Mouse (Mus musculus): Measurements from ENCODE around the gene Hk3. TPM values are rescaled to one million over a fixed set of nuclear protein-coding genes. Genes with fewer than 3 reads are reported as not detected.
A peak's percentile ranks its signal among the peaks of the same experiment; 100 is the strongest.

Hk3 gene
- polyA plus RNA-seq, 1 experiment from 2014 or later = 1.8 TPM

GRCm38 (mm10) chr13:54970521-54971247 is 50.5 kb downstream of the Hk3 start:
- H3K4me1 ChIP-seq (ENCODE audit: control insufficient read depth, insufficient read depth, low read length) = no peaks in the 10 kb centered on the region
- no peaks in the 10 kb centered on the region for H3K36me3 ChIP-seq (ENCODE audit: control insufficient read depth, insufficient read depth, low read length)
- ATAC-seq (ENCODE audit: low read depth) = no peak
- H3K27ac ChIP-seq (replicated peaks; ENCODE audit: low read depth, low read length) = no peak overlapping the region
- H3K27me3 ChIP-seq (replicated peaks; ENCODE audit: control insufficient read depth, insufficient read depth, low read length) = no peaks in the 10 kb centered on the region
- H3K9ac ChIP-seq (ENCODE audit: low read depth, low read length) = no peak overlapping the region
- peak; percentile 62 for DNase-seq (ENCODE audit: low spot score)
- no peak overlapping the region for H3K4me3 ChIP-seq (ENCODE audit: low read depth, low read length)
- H3K4me2 ChIP-seq (ENCODE audit: low read depth, low read length) = no peak overlapping the region
- WGBS = 31% methylated on average over 14 of the region's 14 CpGs
- H3K9me3 ChIP-seq (ENCODE audit: control insufficient read depth, low read length) = no peaks in the 10 kb centered on the region

DNA sequence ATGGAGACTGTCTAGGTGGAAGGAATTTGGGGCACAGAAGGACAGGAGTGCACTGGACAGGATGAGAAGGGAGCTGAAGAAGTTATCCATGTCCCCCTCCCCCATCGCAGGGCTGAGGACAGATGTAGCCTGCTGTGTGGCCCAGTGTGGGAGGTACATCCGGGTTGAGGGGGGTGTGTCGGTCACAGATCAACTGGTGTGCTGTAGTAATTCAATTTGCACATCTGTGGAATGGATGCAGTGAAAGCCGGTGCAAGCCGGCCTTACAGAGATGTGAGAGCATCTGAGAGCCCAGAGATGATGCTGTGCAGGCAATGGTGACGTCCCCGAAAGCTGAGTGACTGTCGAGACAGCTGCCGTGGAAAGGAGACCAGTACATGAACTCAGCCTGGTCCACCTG is 51.7 kb downstream of the Hk3 start:
- 34% methylated on average over 9 of the region's 9 CpGs for WGBS
- no peak overlapping the region for H3K9ac ChIP-seq (ENCODE audit: low read depth, low read length)

DNA sequence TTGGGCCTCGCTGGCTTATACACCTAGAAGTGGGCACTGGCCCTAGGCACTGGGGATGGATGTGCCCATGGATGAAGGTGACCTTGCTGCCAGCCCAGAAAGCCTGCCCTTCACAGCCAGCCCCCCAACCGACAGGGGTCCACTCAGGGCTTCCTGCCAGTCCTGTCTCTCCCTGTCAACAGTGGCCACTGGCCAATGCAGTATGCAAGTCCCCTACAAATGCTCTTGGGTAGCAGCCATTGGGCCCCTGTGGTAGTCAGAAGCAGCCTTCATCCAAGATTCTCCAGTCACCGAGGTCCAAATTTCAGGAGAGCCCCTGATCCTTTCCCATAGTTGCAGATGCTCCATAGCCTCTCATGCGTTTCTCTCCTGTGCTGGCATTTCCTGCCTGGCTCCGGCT is 52.5 kb downstream of the Hk3 start:
- Histone ChIP-seq H3K36me3 (ENCODE audit: control insufficient read depth, insufficient read depth, low read length) (no peaks in the 10 kb centered on the region), H3K9ac (ENCODE audit: low read depth, low read length) (no peak overlapping the region), H3K27ac (replicated peaks; ENCODE audit: low read depth, low read length) (no peak overlapping the region), H3K4me2 (ENCODE audit: low read depth, low read length) (no peak overlapping the region), H3K27me3 (replicated peaks; ENCODE audit: control insufficient read depth, insufficient read depth, low read length) (no peaks in the 10 kb centered on the region), H3K4me1 (ENCODE audit: control insufficient read depth, insufficient read depth, low read length) (no peaks in the 10 kb centered on the region), H3K4me3 (ENCODE audit: low read depth, low read length) (no peak overlapping the region), H3K9me3 (ENCODE audit: control insufficient read depth, low read length) (no peaks in the 10 kb centered on the region)
- 56% methylated on average over 5 of the region's 5 CpGs for WGBS
- DNase-seq (ENCODE audit: low spot score) (no peak), ATAC-seq (ENCODE audit: low read depth) (no peak)

More for the DNA sequence above, 51.7 kb downstream of the Hk3 start:
- ATAC-seq (ENCODE audit: low read depth) = no peak
- H3K4me3 ChIP-seq (ENCODE audit: low read depth, low read length) = no peak overlapping the region
- H3K9me3 ChIP-seq (ENCODE audit: control insufficient read depth, low read length) = no peaks in the 10 kb centered on the region
- no peak overlapping the region for H3K4me2 ChIP-seq (ENCODE audit: low read depth, low read length)
- no peaks in the 10 kb centered on the region for H3K4me1 ChIP-seq (ENCODE audit: control insufficient read depth, insufficient read depth, low read length)
- no peaks in the 10 kb centered on the region for H3K36me3 ChIP-seq (ENCODE audit: control insufficient read depth, insufficient read depth, low read length)
- H3K27me3 ChIP-seq (replicated peaks; ENCODE audit: control insufficient read depth, insufficient read depth, low read length) = no peaks in the 10 kb centered on the region
- no peak for DNase-seq (ENCODE audit: low spot score)
- no peak overlapping the region for H3K27ac ChIP-seq (replicated peaks; ENCODE audit: low read depth, low read length)

GRCm38 (mm10) chr13:54967501-54967900 is 53.7 kb downstream of the Hk3 start:
- Histone ChIP-seq H3K36me3 (ENCODE audit: control insufficient read depth, insufficient read depth, low read length) (no peaks in the 10 kb centered on the region), H3K4me1 (ENCODE audit: control insufficient read depth, insufficient read depth, low read length) (no peaks in the 10 kb centered on the region), H3K4me3 (ENCODE audit: low read depth, low read length) (no peak overlapping the region), H3K27me3 (replicated peaks; ENCODE audit: control insufficient read depth, insufficient read depth, low read length) (no peaks in the 10 kb centered on the region), H3K9ac (ENCODE audit: low read depth, low read length) (no peak overlapping the region), H3K4me2 (ENCODE audit: low read depth, low read length) (no peak overlapping the region), H3K9me3 (ENCODE audit: control insufficient read depth, low read length) (no peaks in the 10 kb centered on the region), H3K27ac (replicated peaks; ENCODE audit: low read depth, low read length) (no peak overlapping the region)
- DNase-seq (ENCODE audit: low spot score) = no peak
- 63% methylated on average over 11 of the region's 11 CpGs for WGBS
- ATAC-seq (ENCODE audit: low read depth) = no peak

- ATAC-seq (ENCODE audit: low read depth) (no peak), DNase-seq (ENCODE audit: low spot score) (no peak)
- no peaks in the 10 kb centered on the region for H3K9me3 ChIP-seq (ENCODE audit: control insufficient read depth, low read length)
- WGBS = 86% methylated on average over 6 of the region's 6 CpGs
- H3K27me3 ChIP-seq (replicated peaks; ENCODE audit: control insufficient read depth, insufficient read depth, low read length) = no peaks in the 10 kb centered on the region
- H3K4me1 ChIP-seq (ENCODE audit: control insufficient read depth, insufficient read depth, low read length) = no peaks in the 10 kb centered on the region
- no peak overlapping the region for H3K4me3 ChIP-seq (ENCODE audit: low read depth, low read length)
- no peak overlapping the region for H3K4me2 ChIP-seq (ENCODE audit: low read depth, low read length)
- no peak overlapping the region for H3K9ac ChIP-seq (ENCODE audit: low read depth, low read length)
- no peaks in the 10 kb centered on the region for H3K36me3 ChIP-seq (ENCODE audit: control insufficient read depth, insufficient read depth, low read length)
- no peak overlapping the region for H3K27ac ChIP-seq (replicated peaks; ENCODE audit: low read depth, low read length)
Observed at GRCm38 (mm10) chr13:54965256-54965655, 55.9 kb downstream of the Hk3 start.

GRCm38 (mm10) chr13:54960491-54960890 is 60.7 kb downstream of the Hk3 start:
- no peak for DNase-seq (ENCODE audit: low spot score)

GRCm38 (mm10) chr13:54959842-54960241 is 61.3 kb downstream of the Hk3 start:
- no peak overlapping the region for H3K27ac ChIP-seq (replicated peaks; ENCODE audit: low read depth, low read length)
- WGBS = 57% methylated on average over 6 of the region's 6 CpGs
- H3K4me3 ChIP-seq (ENCODE audit: low read depth, low read length) = no peak overlapping the region
- DNase-seq (ENCODE audit: low spot score) = no peak
- H3K4me2 ChIP-seq (ENCODE audit: low read depth, low read length) = no peak overlapping the region
- no peaks in the 10 kb centered on the region for H3K9me3 ChIP-seq (ENCODE audit: control insufficient read depth, low read length)
- no peaks in the 10 kb centered on the region for H3K4me1 ChIP-seq (ENCODE audit: control insufficient read depth, insufficient read depth, low read length)
- no peak for ATAC-seq (ENCODE audit: low read depth)
- H3K27me3 ChIP-seq (replicated peaks; ENCODE audit: control insufficient read depth, insufficient read depth, low read length) = peaks cover 23% of the 10 kb centered on the region
- H3K9ac ChIP-seq (ENCODE audit: low read depth, low read length) = no peak overlapping the region
- no peaks in the 10 kb centered on the region for H3K36me3 ChIP-seq (ENCODE audit: control insufficient read depth, insufficient read depth, low read length)

More at GRCm38 (mm10) chr13:54960491-54960890, 60.7 kb downstream of the Hk3 start:
- H3K9me3 ChIP-seq (ENCODE audit: control insufficient read depth, low read length) = no peaks in the 10 kb centered on the region
- H3K36me3 ChIP-seq (ENCODE audit: control insufficient read depth, insufficient read depth, low read length) = no peaks in the 10 kb centered on the region
- H3K4me3 ChIP-seq (ENCODE audit: low read depth, low read length) = no peak overlapping the region
- H3K9ac ChIP-seq (ENCODE audit: low read depth, low read length) = no peak overlapping the region
- H3K27ac ChIP-seq (replicated peaks; ENCODE audit: low read depth, low read length) = no peak overlapping the region
- no peaks in the 10 kb centered on the region for H3K4me1 ChIP-seq (ENCODE audit: control insufficient read depth, insufficient read depth, low read length)
- H3K27me3 ChIP-seq (replicated peaks; ENCODE audit: control insufficient read depth, insufficient read depth, low read length) = peaks cover 17% of the 10 kb centered on the region
- ATAC-seq (ENCODE audit: low read depth) = no peak
- H3K4me2 ChIP-seq (ENCODE audit: low read depth, low read length) = no peak overlapping the region
- 64% methylated on average over 3 of the region's 3 CpGs for WGBS

DNA sequence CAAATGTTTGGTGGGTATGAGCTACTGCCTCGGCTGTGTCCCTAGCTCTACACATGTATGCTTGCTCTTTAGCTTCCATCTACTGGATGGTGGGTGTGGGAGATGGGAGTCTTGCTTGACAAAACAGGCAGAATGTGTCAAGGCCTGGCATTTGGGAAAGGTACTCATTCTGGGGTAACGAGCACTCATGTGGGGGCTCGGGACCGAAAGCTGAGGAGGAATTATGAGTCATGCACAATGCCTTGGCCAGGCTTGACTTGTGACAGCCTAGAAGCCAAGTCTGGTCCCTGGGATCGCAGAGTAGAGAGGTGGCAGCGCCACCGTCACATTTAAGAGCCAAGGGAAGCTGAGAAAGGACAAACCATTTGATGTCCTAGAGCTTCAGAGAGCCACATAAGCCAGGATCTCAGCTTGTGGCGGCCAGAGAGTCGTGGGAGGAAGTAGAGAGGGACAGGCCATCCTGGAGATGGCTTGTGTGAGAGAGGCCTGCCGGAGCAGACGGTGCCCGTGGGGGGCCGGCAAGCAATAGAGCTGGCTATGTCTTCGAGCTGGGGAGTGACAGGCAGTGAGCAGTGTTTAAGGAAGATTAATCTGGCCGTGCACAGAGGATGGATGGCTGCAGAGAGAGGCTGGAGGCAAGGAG is 62.0 kb downstream of the Hk3 start:
- Histone ChIP-seq H3K4me1 (ENCODE audit: control insufficient read depth, insufficient read depth, low read length) (no peaks in the 10 kb centered on the region), H3K4me3 (ENCODE audit: low read depth, low read length) (no peak overlapping the region), H3K9me3 (ENCODE audit: control insufficient read depth, low read length) (no peaks in the 10 kb centered on the region), H3K27me3 (replicated peaks; ENCODE audit: control insufficient read depth, insufficient read depth, low read length) (peaks cover 29% of the 10 kb centered on the region), H3K4me2 (ENCODE audit: low read depth, low read length) (no peak overlapping the region), H3K9ac (ENCODE audit: low read depth, low read length) (no peak overlapping the region), H3K27ac (replicated peaks; ENCODE audit: low read depth, low read length) (no peak overlapping the region), H3K36me3 (ENCODE audit: control insufficient read depth, insufficient read depth, low read length) (no peaks in the 10 kb centered on the region)
- 62% methylated on average over 15 of the region's 15 CpGs for WGBS
- ATAC-seq (ENCODE audit: low read depth) (no peak), DNase-seq (ENCODE audit: low spot score) (no peak)

DNA sequence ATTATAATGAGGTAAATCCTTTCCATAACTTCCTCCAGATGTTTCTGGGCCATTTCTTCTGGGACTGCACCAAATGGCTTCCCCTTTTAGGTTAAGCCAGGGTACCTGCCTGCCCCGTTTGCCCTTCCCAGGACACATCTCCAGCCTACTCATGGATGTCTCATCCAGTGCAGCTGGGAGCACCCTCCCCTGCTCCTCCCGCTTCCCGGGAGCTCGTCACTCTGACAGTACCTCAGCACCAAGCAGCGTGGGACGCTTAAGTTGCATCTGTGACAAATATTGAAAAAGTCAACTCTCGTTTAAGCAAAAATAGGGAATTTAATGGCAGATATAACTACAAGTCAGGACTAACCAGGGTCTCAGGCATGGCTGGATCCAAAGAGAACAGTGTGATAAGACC is 63.9 kb downstream of the Hk3 start:
- DNase-seq (ENCODE audit: low spot score) = no peak
- no peak overlapping the region for H3K4me3 ChIP-seq (ENCODE audit: low read depth, low read length)
- no peak overlapping the region for H3K4me2 ChIP-seq (ENCODE audit: low read depth, low read length)
- 63% methylated on average over 7 of the region's 7 CpGs for WGBS
- H3K4me1 ChIP-seq (ENCODE audit: control insufficient read depth, insufficient read depth, low read length) = no peaks in the 10 kb centered on the region
- no peaks in the 10 kb centered on the region for H3K9me3 ChIP-seq (ENCODE audit: control insufficient read depth, low read length)
- no peak for ATAC-seq (ENCODE audit: low read depth)
- H3K27me3 ChIP-seq (replicated peaks; ENCODE audit: control insufficient read depth, insufficient read depth, low read length) = peaks cover 47% of the 10 kb centered on the region
- no peak overlapping the region for H3K27ac ChIP-seq (replicated peaks; ENCODE audit: low read depth, low read length)
- H3K36me3 ChIP-seq (ENCODE audit: control insufficient read depth, insufficient read depth, low read length) = no peaks in the 10 kb centered on the region
- no peak overlapping the region for H3K9ac ChIP-seq (ENCODE audit: low read depth, low read length)

Measured in embryonic facial prominence, embryonic 14.5 days (tissue).